Mouse (Mus musculus) hematopoietic multipotent progenitor cell, adult 10-12 weeks (in vitro differentiated cells): ENCODE data around the gene Aspn. TPM values are rescaled to one million over a fixed set of nuclear protein-coding genes. Genes with fewer than 3 reads are reported as not detected.

Experiments used
- polyA plus RNA-seq: library from polyadenylated mRNA; stranded (reverse); fragments of >175 nt; gene quantifications from 2 replicates; pipeline ENCODE4 v1.2.3, GENCODE M21; 2012; ENCODE audit warnings: low replicate concordance

Gene Aspn
- polyA plus RNA-seq: not detected in 2 replicates

DNA sequence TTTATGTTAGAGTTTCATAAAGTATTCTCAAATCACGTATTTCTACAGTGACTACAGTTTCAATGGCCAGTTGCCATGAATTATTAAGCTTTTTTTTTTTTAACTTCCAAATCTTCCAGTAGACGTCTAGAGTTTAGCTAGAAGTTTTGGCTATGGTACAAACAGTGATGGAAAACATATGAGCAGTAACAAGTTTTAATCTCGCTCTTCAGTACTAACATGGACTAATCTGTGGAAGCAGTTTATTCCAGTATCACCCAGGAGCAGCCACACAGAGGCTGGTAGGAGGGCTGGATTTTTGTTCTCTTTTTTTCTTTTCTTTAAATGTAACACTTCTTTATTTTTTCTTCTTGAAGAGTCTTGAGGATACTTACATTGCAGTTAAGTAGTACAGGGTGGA is at the start of gene Aspn:
Aspn (plus strand) TSS at position 165 of the 400 bp plus-strand sequence.

DNA sequence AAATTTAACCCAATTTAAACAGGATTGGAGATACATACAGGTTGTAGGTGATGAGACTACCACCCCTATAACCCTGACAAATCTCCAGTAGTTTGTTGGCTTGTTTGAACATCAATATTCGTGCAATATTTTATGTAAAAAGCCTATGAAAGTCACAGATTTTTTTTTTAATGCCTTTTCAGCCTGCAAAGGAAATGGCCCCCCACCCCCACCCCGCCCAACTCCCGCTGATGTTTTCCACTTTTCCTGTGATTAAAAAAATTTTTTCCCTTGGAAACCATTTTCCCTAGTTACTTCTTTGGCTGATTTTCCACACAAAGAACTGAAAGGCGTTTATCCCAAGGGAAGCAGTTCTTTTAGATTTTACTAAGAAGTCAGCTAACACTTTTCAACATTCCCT is 39.7 kb upstream of the Aspn start, which contains the start of gene Ecm2:
Ecm2 (plus strand) TSS at position 301 of the 400 bp plus-strand sequence.

DNA sequence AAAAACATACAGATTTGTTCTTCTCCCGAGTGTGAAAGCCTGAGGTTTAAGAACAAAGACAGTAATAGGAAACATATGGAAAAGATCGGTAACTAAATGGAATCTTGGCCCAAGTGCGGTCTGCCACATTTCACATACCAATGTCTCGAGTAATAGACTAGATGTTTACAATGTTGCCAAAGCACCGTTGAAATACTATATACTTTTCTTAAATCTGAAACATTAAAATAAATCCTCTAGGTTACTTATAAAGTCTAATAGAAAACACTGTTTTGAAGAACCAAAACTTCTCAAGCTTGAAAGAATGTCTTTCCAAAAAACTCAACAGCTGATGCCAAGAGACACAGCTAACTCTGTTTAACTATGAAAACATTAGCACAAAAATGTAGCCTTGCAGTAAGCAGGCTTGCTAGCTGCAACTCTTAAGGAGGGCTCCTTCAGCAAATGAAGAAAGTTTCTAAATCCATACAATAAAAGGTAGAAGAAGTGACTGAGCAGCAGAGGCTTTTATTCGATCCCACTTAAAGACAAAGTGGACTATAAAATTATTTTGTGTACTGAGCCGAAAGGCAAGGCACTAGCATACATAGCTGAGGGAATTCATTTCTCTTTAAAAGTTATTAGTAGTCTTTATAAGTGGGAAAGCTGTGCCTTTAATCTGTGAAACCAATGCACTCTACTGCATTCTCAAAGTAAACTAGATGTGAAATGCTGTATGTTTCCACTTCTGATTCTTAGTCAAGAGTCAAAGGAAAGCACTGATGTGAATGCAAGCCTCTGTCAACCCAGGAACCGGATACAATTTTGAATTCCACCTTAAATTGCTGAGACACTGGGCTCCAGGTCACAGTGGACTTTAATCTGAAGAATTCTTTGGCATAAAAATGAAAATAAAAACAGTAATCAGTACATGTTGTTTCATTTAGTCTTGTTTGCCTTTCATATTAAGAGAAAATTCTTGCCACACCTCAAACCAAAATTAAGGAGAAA is 37.6 kb downstream of the Aspn start, which contains the start of gene Omd:
Omd (plus strand) TSS at position 922 of the 990 bp plus-strand sequence.

DNA sequence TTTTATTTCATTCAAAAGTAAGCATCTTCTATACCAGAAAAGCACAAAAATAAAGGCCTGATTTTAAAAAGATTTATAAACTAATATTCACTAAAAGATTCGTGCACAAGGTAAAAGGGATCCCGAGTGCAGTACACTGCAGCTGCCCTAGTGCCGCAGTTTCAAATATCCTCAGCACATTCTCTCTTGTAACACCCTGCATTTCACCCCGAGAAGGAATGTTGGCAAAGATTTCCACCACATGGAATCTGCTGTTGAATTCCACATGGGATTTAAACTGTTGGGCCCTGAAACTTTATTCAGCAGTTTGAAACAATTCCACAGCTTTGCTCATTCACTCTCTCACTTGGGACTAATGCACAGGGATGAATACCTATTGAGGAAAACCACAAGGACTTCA is 63.5 kb downstream of the Aspn start, which contains the start of gene Ogn:
Ogn (plus strand) TSS at position 333 of the 400 bp plus-strand sequence.

Other genes starting within 250 kb of the Aspn start
- 29.7 and 34.1 TPM in 2 replicates for gene Fgd3, start 224.1 kb upstream of the Aspn start, polyA plus RNA-seq
- gene Bicd2, start 202.9 kb upstream of the Aspn start, polyA plus RNA-seq: 22.8 and 23.5 TPM in 2 replicates
- 0.60 and 1.3 TPM in 2 replicates for gene Ippk, start 123.2 kb upstream of the Aspn start, polyA plus RNA-seq
- gene Tes3-ps, start 51.1 kb upstream of the Aspn start, polyA plus RNA-seq: 0.03 TPM in 1 of 2 replicates, not detected in the other
- gene Ecm2, start 39.6 kb upstream of the Aspn start, polyA plus RNA-seq: 0.08 TPM in 1 of 2 replicates, not detected in the other
- not detected in 2 replicates for gene Omd, start 38.0 kb downstream of the Aspn start, polyA plus RNA-seq
- gene Ogn, start 63.6 kb downstream of the Aspn start, polyA plus RNA-seq: not detected in 2 replicates
- 0.84 and 1.2 TPM in 2 replicates for gene Cenpp, start 108.3 kb downstream of the Aspn start, polyA plus RNA-seq
- 0.50 and 2.9 TPM in 2 replicates for gene Nol8, start 108.6 kb downstream of the Aspn start, polyA plus RNA-seq
- gene Iars, start 137.7 kb downstream of the Aspn start, polyA plus RNA-seq: 2.7 and 10.0 TPM in 2 replicates